8 mouse cellular contexts compared by ENCODE assay signal in the genomic region with DNA sequence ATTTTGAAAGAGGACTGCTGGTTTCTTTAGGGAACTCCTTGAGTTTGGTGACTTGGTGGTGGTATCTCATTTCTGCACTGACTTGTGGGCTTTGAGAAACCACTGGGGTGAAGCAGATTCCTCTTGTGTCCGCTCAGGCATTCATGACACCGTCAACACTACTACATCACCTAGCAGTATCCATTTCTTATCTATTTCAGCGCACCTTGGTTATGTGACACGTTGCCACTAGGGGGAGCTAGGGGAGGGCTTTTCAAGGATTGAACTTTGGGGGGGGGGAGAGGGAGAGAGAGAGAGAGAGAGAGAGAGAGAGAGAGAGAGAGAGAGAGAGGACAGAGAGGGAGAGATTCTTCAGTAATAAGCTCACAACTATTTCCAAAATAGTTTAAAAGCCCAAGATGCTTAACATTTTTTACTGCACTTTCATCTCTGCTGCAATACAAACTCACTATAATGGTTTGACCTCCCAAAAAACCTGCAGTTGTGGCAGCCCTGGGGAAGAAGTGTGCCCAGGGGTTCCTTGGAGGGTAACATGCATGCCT. TPM values are rescaled to one million over a fixed set of nuclear protein-coding genes. Genes with fewer than 3 reads are reported as not detected.
DNase-seq lines count a peak whose midpoint lies in the region; ATAC-seq and TF ChIP-seq lines count a peak whose summit lies in the region.

No protein-coding gene starts in this region.

- H3K4me3 ChIP-seq in kidney, adult 2 months (ENCODE audit: insufficient read depth, low read depth, low read length), result no peak overlapping the region
- no peak overlapping the region for H3K4me3 ChIP-seq in kidney, embryonic 15.5 days (replicated peaks)
- H3K4me3 ChIP-seq in CH12.LX (replicated peaks in 1 of 3; ENCODE audit: low read depth in 2 of 3, low read length in 2 of 3, poor library complexity in 1 of 3), result no peak overlapping the region
- H3K4me3 ChIP-seq in intestine, embryonic 15.5 days (replicated peaks), result no peak overlapping the region

- DNase-seq in kidney, adult 2 months, result peak; percentile 51
- DNase-seq in A20 (ENCODE audit: low read depth, low spot score) (peak; percentile 85), CH12.LX (ENCODE audit: extremely low read depth) (peak; percentile 86)
- DNase-seq in lung, postnatal 14 days, result peak; percentile 75
- peak; percentile 81 for DNase-seq in thymus, postnatal 4 days

- WGBS in kidney, adult 2 months, result 19% methylated on average over 4 of the region's 4 CpGs
- WGBS in kidney, embryonic 15.5 days, result 14% methylated on average over 4 of the region's 4 CpGs
- 20% methylated on average over 4 of the region's 4 CpGs for WGBS in intestine, embryonic 15.5 days

- peak; percentile 54 for TF ChIP-seq CTCF in kidney, adult 2 months (conservative IDR thresholded peaks at IDR 0.05; ENCODE audit: insufficient read depth, insufficient read length, low read depth, low read length)
- peak; percentile 38 to 84; a peak in 3 of 4 replicates for TF ChIP-seq CTCF in CH12.LX (conservative IDR thresholded peaks at IDR 0.05 in 1 of 2, IDR thresholded peaks at IDR 0.05 in 1 of 2; ENCODE audit: low read depth in 2 of 2, low read length in 2 of 2)

- H3K36me3 ChIP-seq in kidney, adult 2 months (ENCODE audit: control insufficient read depth, insufficient read depth, low read length), result no peaks in the 10 kb centered on the region
- H3K36me3 ChIP-seq in kidney, embryonic 15.5 days, result no peaks in the 10 kb centered on the region
- H3K36me3 ChIP-seq in CH12.LX (replicated peaks in 1 of 2; ENCODE audit: control insufficient read depth in 1 of 2, insufficient read depth in 1 of 2, low read length in 1 of 2), result no peaks in the 10 kb centered on the region
- H3K36me3 ChIP-seq in intestine, embryonic 15.5 days, result no peaks in the 10 kb centered on the region

- dilution Hi-C loops in CH12.LX (cut with MboI; ENCODE audit: extremely low pct_ligation_motif_present, extremely low pct_unique_long_range_greater_than_20kb, low sequenced_read_pairs), result no loop called here

- no peaks in the 10 kb centered on the region for H3K4me1 ChIP-seq in kidney, adult 2 months (ENCODE audit: control insufficient read depth, insufficient read depth, low read length)
- H3K4me1 ChIP-seq in kidney, embryonic 15.5 days, result peaks cover 22% of the 10 kb centered on the region
- peaks cover 59 to 81% of the 10 kb centered on the region in 2 experiments for H3K4me1 ChIP-seq in CH12.LX (ENCODE audit: control insufficient read depth in 1 of 2, insufficient read depth in 2 of 2)
- peaks cover 15% of the 10 kb centered on the region for H3K4me1 ChIP-seq in intestine, embryonic 15.5 days (replicated peaks)

- no peak for ATAC-seq in kidney, embryonic 15.5 days (replicated peaks; ENCODE audit: low FRiP score)
- 0 out of 2 replicates have a peak, but pooled peaks have one; percentile 26 for ATAC-seq in common myeloid progenitor, adult 5-6 weeks (replicated peaks; ENCODE audit: low read depth, poor library complexity, severe bottlenecking)
- no peak for ATAC-seq in intestine, embryonic 15.5 days

- no peak for TF ChIP-seq POLR2A in kidney, adult 2 months (IDR thresholded peaks at IDR 0.05; ENCODE audit: low read depth, low read length)
- no peak for TF ChIP-seq POLR2A in CH12.LX (IDR thresholded peaks at IDR 0.05; ENCODE audit: low read depth, low read length)

- H3K4me2 ChIP-seq in kidney, embryonic 15.5 days, result no peak overlapping the region
- no peak overlapping the region; the same call in 1 of the 2 replicates for H3K4me2 ChIP-seq in CH12.LX (ENCODE audit: insufficient read depth, low read depth, poor library complexity, severe bottlenecking)
- no peak overlapping the region for H3K4me2 ChIP-seq in intestine, embryonic 15.5 days (replicated peaks)

- no peaks in the 10 kb centered on the region for H3K79me2 ChIP-seq in CH12.LX (replicated peaks; ENCODE audit: control insufficient read depth, extremely low read depth, insufficient read depth, poor library complexity, severe bottlenecking)

- no peak overlapping the region for H3K9ac ChIP-seq in kidney, embryonic 15.5 days
- no peak overlapping the region for H3K9ac ChIP-seq in CH12.LX (ENCODE audit: insufficient read depth, low read depth)
- no peak overlapping the region for H3K9ac ChIP-seq in intestine, embryonic 15.5 days

- peak; percentile 71 for TF ChIP-seq RAD21 in CH12.LX (IDR thresholded peaks at IDR 0.05; ENCODE audit: low read depth, low read length)

- no peak for TF ChIP-seq EP300 in CH12.LX (IDR thresholded peaks at IDR 0.05; ENCODE audit: low read length)

- in situ Hi-C loops in CH12.LX (cut with MboI; ENCODE audit: low pct_ligation_motif_present, low pct_unique_long_range_greater_than_20kb, low sequenced_read_pairs), result loop anchor here (10.0 kb wide), 3 partner anchors 69 to 699 kb away; no protein-coding TSS in a partner anchor

- H3K27me3 ChIP-seq in kidney, adult 2 months (replicated peaks; ENCODE audit: control insufficient read depth, insufficient read depth, low read length), result no peaks in the 10 kb centered on the region
- H3K27me3 ChIP-seq in kidney, embryonic 15.5 days, result no peaks in the 10 kb centered on the region
- H3K27me3 ChIP-seq in CH12.LX (replicated peaks), result no peaks in the 10 kb centered on the region
- H3K27me3 ChIP-seq in intestine, embryonic 15.5 days (replicated peaks), result no peaks in the 10 kb centered on the region; the same call in 1 of the 2 replicates

- H3K27ac ChIP-seq in kidney, adult 2 months (ENCODE audit: insufficient read depth, low read depth, low read length), result no peak overlapping the region
- no peak overlapping the region for H3K27ac ChIP-seq in kidney, embryonic 15.5 days
- H3K27ac ChIP-seq in CH12.LX (ENCODE audit: insufficient read depth, low read depth), result peak overlapping the region; percentile 8; the same call in 1 of the 2 replicates
- no peak overlapping the region for H3K27ac ChIP-seq in intestine, embryonic 15.5 days

- no peaks in the 10 kb centered on the region for H3K9me3 ChIP-seq in kidney, embryonic 15.5 days (replicated peaks)
- H3K9me3 ChIP-seq in CH12.LX (replicated peaks; ENCODE audit: low read length), result no peaks in the 10 kb centered on the region
- no peaks in the 10 kb centered on the region for H3K9me3 ChIP-seq in intestine, embryonic 15.5 days

TF ChIP-seq in CH12.LX, 34 proteins besides CTCF, POLR2A, EP300 and RAD21:
- peak; percentile 7; the same call in 1 of the 2 replicates for TF ChIP-seq NRF1 (IDR thresholded peaks at IDR 0.05; ENCODE audit: low read depth, low read length)
- no peak for TF ChIP-seq ETS1 (conservative IDR thresholded peaks at IDR 0.05; ENCODE audit: low read depth, low read length)
- TF ChIP-seq HCFC1 (IDR thresholded peaks at IDR 0.05; ENCODE audit: low read depth, low read length), result no peak
- peak; percentile 54 for TF ChIP-seq ZC3H11A (IDR thresholded peaks at IDR 0.05; ENCODE audit: low read depth, low read length)
- peak; percentile 97 for TF ChIP-seq MAZ (IDR thresholded peaks at IDR 0.05; ENCODE audit: low read depth, low read length)
- no peak for TF ChIP-seq NELFE (IDR thresholded peaks at IDR 0.05; ENCODE audit: low read depth, low read length)
- TF ChIP-seq SIN3A (IDR thresholded peaks at IDR 0.05; ENCODE audit: low read length), result no peak
- peak; percentile 87 for TF ChIP-seq SMC3 (IDR thresholded peaks at IDR 0.05; ENCODE audit: low read depth, low read length)
- TF ChIP-seq ZKSCAN1 (IDR thresholded peaks at IDR 0.05; ENCODE audit: borderline replicate concordance, low read depth, low read length), result no peak
- TF ChIP-seq IRF4 (IDR thresholded peaks at IDR 0.05; ENCODE audit: low read depth, low read length), result no peak; the same call in 1 of the 2 replicates
- TF ChIP-seq JUND (conservative IDR thresholded peaks at IDR 0.05; ENCODE audit: low read depth, low read length), result no peak; the same call in 1 of the 2 replicates
- TF ChIP-seq CHD1 (IDR thresholded peaks at IDR 0.05; ENCODE audit: low read depth, low read length), result no peak
- TF ChIP-seq MEF2A (IDR thresholded peaks at IDR 0.05; ENCODE audit: borderline replicate concordance, low read depth, low read length), result 0 out of 2 replicates have a peak, but pooled peaks have one; percentile 22

RNA-seq across cellular contexts. Expression of a gene that starts 33.8 kb away (rescaled TPM):
- polyA plus RNA-seq in kidney, adult 2 months (2012; rRNA removed), result 132 and 156 TPM in 2 replicates
- 68.3 and 75.1 TPM in 2 replicates for polyA plus RNA-seq in kidney, embryonic 15.5 days (2015; fragmentation: Nextera tagmentation; extraction: Ambion mirVana)
- total RNA-seq in CH12.LX (2012; rRNA removed) (13.3 and 16.0 TPM in 2 replicates), CH12.LX (2014; rRNA removed) (9.3 and 12.2 TPM in 2 replicates)
- 13.5 and 15.6 TPM in 2 replicates for polyA plus RNA-seq in CH12.LX (2012; ENCODE audit: insufficient read length, low read depth)
- total RNA-seq in common myeloid progenitor, adult 5-6 weeks (2017), result 27.9 and 32.5 TPM in 2 replicates
- 62.2 and 72.1 TPM in 2 replicates for polyA plus RNA-seq in intestine, embryonic 15.5 days (2015; fragmentation: Nextera tagmentation; extraction: Ambion mirVana)

RNA-seq across cellular contexts. Expression of a gene that starts 37.2 kb away (rescaled TPM):
- 8.9 and 10.2 TPM in 2 replicates for polyA plus RNA-seq in kidney, adult 2 months (2012; rRNA removed)
- 145 and 158 TPM in 2 replicates for polyA plus RNA-seq in kidney, embryonic 15.5 days (2015; fragmentation: Nextera tagmentation; extraction: Ambion mirVana)
- total RNA-seq in CH12.LX (2012; rRNA removed) (130 and 153 TPM in 2 replicates), CH12.LX (2014; rRNA removed) (146 and 148 TPM in 2 replicates)
- polyA plus RNA-seq in CH12.LX (2012; ENCODE audit: insufficient read length, low read depth), result 148 and 207 TPM in 2 replicates
- total RNA-seq in common myeloid progenitor, adult 5-6 weeks (2017), result 188 TPM in 2 replicates
- polyA plus RNA-seq in intestine, embryonic 15.5 days (2015; fragmentation: Nextera tagmentation; extraction: Ambion mirVana), result 106 and 107 TPM in 2 replicates
